Mouse (Mus musculus): ENCODE measurements around the gene Galr3.

DNA sequence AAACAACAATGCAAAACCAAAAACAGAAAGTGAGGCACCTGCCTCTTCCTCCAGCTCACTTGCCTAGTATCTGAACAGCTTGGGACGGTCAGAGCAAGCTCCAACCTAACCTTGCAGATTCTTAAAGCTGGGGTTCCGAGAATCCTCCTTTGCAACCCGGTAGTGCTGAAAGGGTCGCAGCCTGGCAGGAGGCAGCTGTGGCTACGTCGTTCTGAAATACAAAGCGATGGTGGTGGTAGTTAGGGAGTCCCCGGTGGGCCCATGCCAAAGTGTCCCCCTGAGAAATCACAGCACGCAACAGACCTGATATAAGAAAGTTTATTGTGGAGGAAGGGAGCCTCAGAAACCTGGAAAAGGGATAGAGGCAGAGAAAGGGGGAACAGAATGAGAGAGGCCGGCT, 3.4 kb upstream of the Galr3 start:
- TF ChIP-seq EP300 (IDR thresholded peaks at IDR 0.05; ENCODE audit: low read depth in 1 of 2, low read length in 2 of 2) (no peak), CTCF (IDR thresholded peaks at IDR 0.05 in 2 of 3, conservative IDR thresholded peaks at IDR 0.05 in 1 of 3; ENCODE audit: control insufficient read depth in 1 of 3, insufficient read depth in 1 of 3, low read depth in 2 of 3, low read length in 3 of 3, poor library complexity in 1 of 3, severe bottlenecking in 1 of 3) (no peak), ZMIZ1 (IDR thresholded peaks at IDR 0.05; ENCODE audit: low read depth, low read length) (no peak), MEF2A (IDR thresholded peaks at IDR 0.05; ENCODE audit: extremely low read depth, insufficient replicate concordance, low read depth, low read length, poor library complexity, severe bottlenecking) (no peak)
